In genomic region chr9:72614786-72615480, GRCm38 (mm10) we compare ENCODE assay signal across 9 mouse cellular contexts. TPM values are rescaled to one million over a fixed set of nuclear protein-coding genes. Genes with fewer than 3 reads are reported as not detected.
DNase-seq lines count a peak whose midpoint lies in the region; ATAC-seq and TF ChIP-seq lines count a peak whose summit lies in the region.
"Had no signal": no experiment of that assay in that cellular context is flagged by ENCODE, and none has a peak within 500 bp of the region (broad histone marks: within the 10 kb centered on the region; RNA-seq: fewer than 3 reads in every experiment).

No protein-coding gene starts in this region.

- WGBS in intestine, embryonic 16.5 days: 57% methylated on average over 6 of the region's 6 CpGs
- 59% methylated on average over 6 of the region's 6 CpGs for WGBS in intestine, embryonic 15.5 days

- no peaks in the 10 kb centered on the region for H3K9me3 ChIP-seq in intestine, embryonic 16.5 days (ENCODE audit: control insufficient read depth, low read length)
- H3K9me3 ChIP-seq in intestine, embryonic 15.5 days: no peaks in the 10 kb centered on the region

- H3K4me3 ChIP-seq in intestine, embryonic 16.5 days (ENCODE audit: low read length): no peak overlapping the region
- H3K4me3 ChIP-seq in intestine, embryonic 15.5 days (replicated peaks): no peak overlapping the region

- H3K4me1 ChIP-seq in intestine, embryonic 16.5 days (ENCODE audit: control insufficient read depth, insufficient read depth, low read length): no peaks in the 10 kb centered on the region
- H3K4me1 ChIP-seq in intestine, embryonic 15.5 days (replicated peaks): no peaks in the 10 kb centered on the region; the same call in 1 of the 2 replicates

- peak; percentile 46; the same call in 1 of the 2 replicates for TF ChIP-seq CTCF in brain, embryonic 14.5 days (IDR thresholded peaks at IDR 0.05; ENCODE audit: borderline replicate concordance, extremely low read depth, insufficient read depth, insufficient read length)

- 0 out of 2 replicates have a peak, but pooled peaks cover 18% of the 10 kb centered on the region for H3K36me3 ChIP-seq in intestine, embryonic 16.5 days (ENCODE audit: control insufficient read depth, insufficient read depth, low read length)
- H3K36me3 ChIP-seq in intestine, embryonic 15.5 days: peaks cover 25% of the 10 kb centered on the region

- TF ChIP-seq POLR2A in brain, embryonic 14.5 days (IDR thresholded peaks at IDR 0.05; ENCODE audit: borderline replicate concordance, extremely low read depth, insufficient read depth, insufficient read length, poor library complexity, severe bottlenecking): no peak

- H3K4me2 ChIP-seq in intestine, embryonic 16.5 days (ENCODE audit: low read depth, low read length): no peak overlapping the region
- no peak overlapping the region for H3K4me2 ChIP-seq in intestine, embryonic 15.5 days (replicated peaks)

- H3K27me3 ChIP-seq in intestine, embryonic 16.5 days (replicated peaks; ENCODE audit: control insufficient read depth, insufficient read depth, low read length): no peaks in the 10 kb centered on the region
- no peaks in the 10 kb centered on the region for H3K27me3 ChIP-seq in intestine, embryonic 15.5 days (replicated peaks)

- no peak overlapping the region for H3K9ac ChIP-seq in intestine, embryonic 16.5 days (ENCODE audit: low read depth, low read length)
- H3K9ac ChIP-seq in intestine, embryonic 15.5 days: no peak overlapping the region

- H3K27ac ChIP-seq in intestine, embryonic 16.5 days (ENCODE audit: low read length): 0 out of 2 replicates have a peak overlapping the region, but pooled peaks have one; percentile 40
- H3K27ac ChIP-seq in intestine, embryonic 15.5 days: no peak overlapping the region

- peak; percentile 44 to 51 for DNase-seq in cerebellum, postnatal 10 days
- no peak for DNase-seq in cerebellum, adult 11-12 months
- DNase-seq in brain, embryonic 14.5 days (ENCODE audit: low read depth): peak; percentile 83
- DNase-seq in lung, postnatal 25 days (ENCODE audit: low spot score): peak; percentile 10
- DNase-seq in thymus, postnatal 0 days (ENCODE audit: low spot score): no peak

- no peak for ATAC-seq in intestine, embryonic 16.5 days
- ATAC-seq in intestine, embryonic 15.5 days: no peak
- ATAC-seq in megakaryocyte progenitor cell, adult 5-6 weeks (replicated peaks; ENCODE audit: poor library complexity): no peak
- ATAC-seq: inflammation-experienced regulatory T-cells, adult 6 months had no signal

RNA-seq across cellular contexts. Expression of gene Nedd4, which starts 47.2 kb away (rescaled TPM):
- 397 and 409 TPM in 2 replicates for polyA plus RNA-seq in intestine, embryonic 16.5 days (2015; fragmentation: Nextera tagmentation; extraction: Ambion mirVana)
- polyA plus RNA-seq in intestine, embryonic 15.5 days (2015; fragmentation: Nextera tagmentation; extraction: Ambion mirVana): 462 and 512 TPM in 2 replicates
- 459 and 612 TPM in 2 replicates for polyA plus RNA-seq in brain, embryonic 14.5 days (2012; rRNA removed)
- polyA plus RNA-seq in thymus, postnatal 0 days (2015; fragmentation: Nextera tagmentation; extraction: Ambion mirVana): 159 and 162 TPM in 2 replicates
- total RNA-seq in megakaryocyte progenitor cell, adult 5-6 weeks (2015): 137 and 168 TPM in 2 replicates
- 163 and 210 TPM in 2 replicates for total RNA-seq in megakaryocyte progenitor cell, adult 5-6 weeks (2017)

Comparison
In these comparisons a context has a peak if more than half of its experiments do, and no peak if none do; other contexts are left out.
1. DNase-seq: peak in cerebellum, postnatal 10 days (2 of 2), brain, embryonic 14.5 days (single experiment) and lung, postnatal 25 days (single experiment); none in cerebellum, adult 11-12 months (single experiment) and thymus, postnatal 0 days (single experiment).